Mouse (Mus musculus) kidney, adult 2 months (tissue): Measurements from ENCODE around the gene Rpl3.

Source experiments
- CTCF ChIP-seq: fragments of 200-500 bp; conservative IDR thresholded peaks from 2 replicates; pipeline ENCODE4 v1.5.1; 2011; ENCODE audit warnings: low read depth, mild to moderate bottlenecking, control low read depth, low read length, moderate library complexity, mixed read lengths; ENCODE audit not compliant: insufficient read depth, insufficient read length
- POLR2A ChIP-seq: fragments of 200-500 bp; IDR thresholded peaks from one replicate; pipeline ENCODE4 v1.6.1; 2011; ENCODE audit warnings: low read depth, low read length, control low read depth

- TF ChIP-seq CTCF (no peak), POLR2A (no peak)
Measured at GRCm38 (mm10) chr15:80074663-80075373, 16.9 kb downstream of the Rpl3 start.
